Mouse (Mus musculus) heart, embryonic 11.5 days (tissue): ENCODE results near the gene Fam43a. TPM values are rescaled to one million over a fixed set of nuclear protein-coding genes. Genes with fewer than 3 reads are reported as not detected.

Source experiments
- ATAC-seq: fragments of 200-750 bp; cut with Nextera tagmentation; replicated peaks from 2 replicates; pipeline ENCODE4 v1.8.0; 2017; ENCODE audit warnings: moderate library complexity; ENCODE audit not compliant: insufficient number of reproducible peaks, low FRiP score, low TSS enrichment
- H3K27ac ChIP-seq: fragments of 300-500 bp; sonication (generic); 2 replicates; pipeline ENCODE4 v1.5.1; 2014; ENCODE audit warnings: mild to moderate bottlenecking, low read depth, low read length
- H3K27me3 ChIP-seq: fragments of 300-500 bp; sonication (generic); 2 replicates; pipeline ENCODE4 v1.6.1; 2014; ENCODE audit warnings: mild to moderate bottlenecking, low read length, mixed read lengths; ENCODE audit not compliant: control insufficient read depth, insufficient read depth
- H3K36me3 ChIP-seq: fragments of 300-500 bp; sonication (generic); 2 replicates; pipeline ENCODE4 v1.6.1; 2014; ENCODE audit warnings: mild to moderate bottlenecking, low read length, moderate library complexity, mixed read lengths; ENCODE audit not compliant: control insufficient read depth, insufficient read depth
- H3K4me1 ChIP-seq: fragments of 300-500 bp; sonication (generic); 2 replicates; pipeline ENCODE4 v1.6.1; 2014; ENCODE audit warnings: low read length; ENCODE audit not compliant: control insufficient read depth, insufficient read depth
- H3K4me2 ChIP-seq: fragments of 300-500 bp; sonication (generic); 2 replicates; pipeline ENCODE4 v1.6.1; 2014; ENCODE audit warnings: mild to moderate bottlenecking, moderate library complexity
- H3K4me3 ChIP-seq: fragments of 300-500 bp; sonication (generic); 2 replicates; pipeline ENCODE4 v1.5.1; 2014; ENCODE audit warnings: low read depth, low read length
- H3K9ac ChIP-seq: fragments of 300-500 bp; sonication (generic); 2 replicates; pipeline ENCODE4 v1.6.1; 2014; ENCODE audit warnings: mild to moderate bottlenecking, low read depth, low read length, moderate library complexity
- H3K9me3 ChIP-seq: fragments of 300-500 bp; sonication (generic); replicated peaks from 2 replicates; pipeline ENCODE4 v1.6.1; 2016; ENCODE audit warnings: low read length; ENCODE audit not compliant: control insufficient read depth
- WGBS: fragments of 180-500 bp; shearing (Covaris S2); extraction: QIAGEN DNeasy Blood & Tissue Kit; methylation state at CpG from one replicate; pipeline ENCODE4 v1.1.7; 2014; ENCODE audit not compliant: insufficient replicate concordance; 5-methylcytosine and 5-hydroxymethylcytosine counted together
- polyA plus RNA-seq: library from polyadenylated mRNA; unstranded; fragments of >200 nt; fragmentation: Nextera tagmentation; extraction: Ambion mirVana; gene quantifications from 2 replicates; pipeline ENCODE4 v1.2.1, GENCODE M21; 2014

Gene Fam43a
- polyA plus RNA-seq, 1 experiment from 2014 or later: 6.6 TPM

DNA sequence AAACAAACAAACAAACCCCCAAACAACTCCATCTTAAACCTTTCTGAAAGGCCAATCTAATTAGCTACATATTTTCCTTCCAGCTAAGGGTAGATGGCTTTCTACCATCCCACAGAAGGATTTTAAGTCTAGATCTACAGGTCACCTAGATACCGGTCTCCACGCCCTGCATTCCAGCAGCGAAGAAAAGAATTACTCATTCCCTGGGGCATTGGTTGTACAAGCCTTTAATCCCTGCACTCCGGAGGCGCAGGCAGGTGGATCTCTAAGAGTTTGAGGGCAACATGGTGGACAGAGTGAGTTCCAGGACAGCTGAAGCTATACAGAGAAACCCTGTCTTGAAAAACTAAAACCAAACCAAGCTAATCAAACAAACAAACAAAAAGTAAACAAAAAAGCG is 28.9 kb downstream of the Fam43a start:
- H3K27me3 ChIP-seq: no peaks in the 10 kb centered on the region
- H3K36me3 ChIP-seq: no peaks in the 10 kb centered on the region
- no peaks in the 10 kb centered on the region for H3K9me3 ChIP-seq
- H3K9ac ChIP-seq: no peak overlapping the region
- no peak overlapping the region for H3K4me2 ChIP-seq
- no peak for ATAC-seq
- no peak overlapping the region for H3K27ac ChIP-seq
- 61% methylated on average over 6 of the region's 6 CpGs for WGBS
- H3K4me3 ChIP-seq: no peak overlapping the region
- 0 out of 2 replicates have a peak, but pooled peaks cover 3% of the 10 kb centered on the region for H3K4me1 ChIP-seq

DNA sequence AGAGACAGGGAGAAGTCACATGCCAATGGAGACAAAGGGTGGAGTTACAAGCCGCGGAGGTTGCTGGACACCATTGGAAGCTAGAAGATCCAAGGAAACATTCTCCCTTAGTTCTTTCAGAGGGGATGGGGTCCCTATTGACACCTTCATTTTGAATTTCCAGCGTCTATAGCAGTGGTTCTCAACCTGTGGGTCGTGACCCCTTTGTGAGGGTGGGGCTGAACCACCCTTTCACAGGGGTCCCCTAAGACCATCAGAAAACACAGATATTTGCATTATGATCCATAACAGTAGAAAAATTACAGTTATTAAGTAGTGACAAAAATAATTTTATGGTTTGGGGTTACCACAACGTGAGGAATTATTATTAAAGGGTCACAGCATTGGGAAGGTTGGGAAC is 30.0 kb downstream of the Fam43a start:
- Histone ChIP-seq H3K27ac (no peak overlapping the region), H3K4me3 (no peak overlapping the region), H3K27me3 (no peaks in the 10 kb centered on the region), H3K4me2 (no peak overlapping the region), H3K9ac (no peak overlapping the region), H3K36me3 (no peaks in the 10 kb centered on the region), H3K9me3 (no peaks in the 10 kb centered on the region), H3K4me1 (0 out of 2 replicates have a peak, but pooled peaks cover 3% of the 10 kb centered on the region)
- 82% methylated on average over 5 of the region's 5 CpGs for WGBS
- no peak for ATAC-seq

DNA sequence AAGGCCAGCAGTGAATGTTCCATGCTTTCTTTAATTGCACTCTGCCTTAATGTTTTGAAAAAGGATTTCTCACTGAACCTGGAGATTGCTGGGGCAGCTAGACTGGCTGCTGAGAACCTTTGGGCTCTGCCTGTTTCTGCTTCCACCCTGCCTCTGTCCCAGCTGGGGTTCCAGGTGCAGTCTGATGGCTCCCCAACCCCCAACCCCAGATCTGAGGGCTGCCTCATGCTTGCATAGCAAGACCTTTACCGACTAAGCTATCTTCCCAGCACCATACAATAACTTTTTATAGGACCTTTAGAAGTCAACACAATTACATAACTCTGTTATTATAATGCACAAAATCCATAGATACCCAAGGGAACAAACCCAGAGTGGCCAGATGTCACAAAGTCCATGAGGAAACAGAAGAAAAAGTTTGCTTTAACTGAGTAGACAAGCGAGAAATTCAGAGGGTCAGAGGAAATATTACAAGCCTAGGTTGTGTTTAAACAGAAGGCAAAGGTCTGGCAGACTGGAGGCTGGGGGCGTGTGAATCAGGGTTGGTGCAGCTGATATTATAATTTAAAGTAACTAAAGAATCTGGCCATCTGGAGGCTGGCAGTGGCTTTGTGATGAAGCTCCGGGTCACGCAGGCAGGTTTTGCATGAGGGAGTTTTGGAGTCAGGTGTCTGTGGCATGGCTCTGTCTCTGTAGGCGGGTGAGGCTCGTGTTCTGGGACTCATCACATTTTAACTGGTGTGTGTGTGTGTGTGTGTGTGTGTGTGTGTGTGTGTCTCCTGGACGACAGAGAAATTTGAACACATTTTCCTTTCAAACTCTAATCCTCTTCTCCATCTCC is 34.6 kb downstream of the Fam43a start:
- Histone ChIP-seq H3K9ac (no peak overlapping the region), H3K4me1 (no peaks in the 10 kb centered on the region), H3K9me3 (no peaks in the 10 kb centered on the region), H3K36me3 (no peaks in the 10 kb centered on the region), H3K4me2 (no peak overlapping the region), H3K27ac (no peak overlapping the region), H3K27me3 (no peaks in the 10 kb centered on the region), H3K4me3 (no peak overlapping the region)
- whole genome bisulfite sequencing: 59% methylated on average over 8 of the region's 8 CpGs
- no peak for ATAC-seq

DNA sequence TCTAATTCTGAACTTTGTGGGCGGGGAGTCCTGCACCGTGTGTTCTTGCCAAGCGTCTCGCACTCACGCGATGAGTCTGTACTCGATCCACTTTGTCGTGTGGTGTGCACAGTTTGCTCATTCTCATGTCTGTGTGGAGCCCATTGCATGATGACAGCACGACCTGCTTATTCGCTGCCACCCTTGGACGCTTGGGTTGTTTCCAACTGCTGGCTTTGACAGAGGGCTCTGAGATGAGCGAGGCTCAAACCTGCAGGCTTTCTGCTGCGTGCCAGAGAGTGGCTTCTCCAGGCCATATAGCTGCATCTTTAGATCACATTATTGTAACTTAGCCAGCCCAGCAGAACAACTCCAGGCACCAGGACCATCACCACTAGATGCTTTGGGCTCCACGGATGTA is 39.1 kb downstream of the Fam43a start:
- H3K9ac ChIP-seq: no peak overlapping the region
- no peaks in the 10 kb centered on the region for H3K9me3 ChIP-seq
- WGBS: 89% methylated on average over 14 of the region's 14 CpGs
- H3K4me3 ChIP-seq: no peak overlapping the region
- no peak overlapping the region for H3K27ac ChIP-seq
- H3K27me3 ChIP-seq: no peaks in the 10 kb centered on the region
- H3K4me1 ChIP-seq: no peaks in the 10 kb centered on the region
- H3K36me3 ChIP-seq: no peaks in the 10 kb centered on the region
- no peak for ATAC-seq
- H3K4me2 ChIP-seq: no peak overlapping the region

DNA sequence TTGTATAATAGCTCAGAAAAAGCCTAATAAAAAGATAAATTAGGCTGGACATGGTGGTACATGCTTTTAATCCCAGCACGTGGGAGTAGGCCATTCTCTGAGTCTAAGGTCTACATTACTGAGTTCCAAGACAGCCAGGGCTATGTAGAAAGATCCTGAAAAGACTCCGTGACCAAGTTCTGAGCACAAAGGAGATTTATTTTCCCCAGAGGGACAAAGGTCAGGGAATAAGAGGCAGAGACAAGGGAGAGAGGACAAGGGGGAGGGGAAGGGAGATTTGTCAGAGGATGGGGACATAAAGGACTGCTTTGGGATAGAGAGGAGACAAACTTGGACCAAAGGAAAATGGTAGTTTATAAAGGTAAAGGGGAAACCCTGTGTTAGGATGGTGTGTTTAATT is 41.1 kb downstream of the Fam43a start:
- H3K4me3 ChIP-seq: no peak overlapping the region
- no peak for ATAC-seq
- WGBS: 72% methylated on average over 2 of the region's 2 CpGs

DNA sequence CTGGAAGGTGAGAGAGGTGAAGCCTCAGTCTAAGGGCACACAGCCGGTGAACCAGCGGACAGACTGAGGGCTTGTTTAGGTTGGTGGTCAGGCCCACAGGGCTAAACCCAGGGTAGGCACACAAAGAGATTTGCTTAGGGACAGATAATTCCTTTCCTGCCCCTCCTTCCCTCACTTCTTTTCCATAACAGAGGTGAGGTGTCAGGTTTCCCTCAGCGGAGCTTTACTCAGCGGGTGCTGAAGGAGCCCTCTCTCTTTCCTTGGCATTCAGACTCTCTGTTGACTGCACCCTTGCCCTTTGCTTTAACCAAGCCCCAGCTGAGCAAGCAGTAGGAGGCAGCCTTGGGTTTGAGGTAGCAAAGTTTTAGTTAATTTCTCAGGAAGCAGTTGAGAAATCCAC is 41.9 kb downstream of the Fam43a start:
- no peak for ATAC-seq
- Histone ChIP-seq H3K27me3 (no peaks in the 10 kb centered on the region), H3K4me2 (no peak overlapping the region), H3K4me1 (no peaks in the 10 kb centered on the region), H3K9me3 (no peaks in the 10 kb centered on the region), H3K4me3 (no peak overlapping the region), H3K9ac (no peak overlapping the region), H3K36me3 (no peaks in the 10 kb centered on the region), H3K27ac (no peak overlapping the region)
- WGBS: 47% methylated on average over 4 of the region's 4 CpGs

More for the DNA sequence above, 41.1 kb downstream of the Fam43a start:
- H3K9me3 ChIP-seq: no peaks in the 10 kb centered on the region
- no peak overlapping the region for H3K4me2 ChIP-seq
- H3K27me3 ChIP-seq: no peaks in the 10 kb centered on the region
- H3K4me1 ChIP-seq: no peaks in the 10 kb centered on the region
- no peaks in the 10 kb centered on the region for H3K36me3 ChIP-seq
- no peak overlapping the region for H3K27ac ChIP-seq
- H3K9ac ChIP-seq: no peak overlapping the region

DNA sequence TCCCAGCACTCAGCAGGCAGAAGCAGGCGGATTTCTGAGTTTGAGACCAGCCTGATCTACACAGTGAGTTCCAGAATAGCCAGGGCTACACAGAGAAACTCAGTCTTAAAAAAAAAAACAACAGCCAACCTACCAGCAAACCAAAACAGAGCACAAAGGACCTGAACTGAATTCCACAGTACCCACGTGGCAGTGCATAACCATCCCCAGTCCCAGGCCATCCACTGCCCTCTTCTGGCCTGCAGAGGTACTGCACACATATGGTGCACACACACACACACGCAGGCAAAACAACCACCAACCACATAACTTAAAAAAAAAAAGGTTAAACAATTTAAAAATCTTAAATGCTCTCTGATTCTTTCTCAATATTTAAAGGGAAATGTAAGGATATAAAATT is 42.7 kb downstream of the Fam43a start:
- Histone ChIP-seq H3K9ac (no peak overlapping the region), H3K4me3 (no peak overlapping the region), H3K9me3 (no peaks in the 10 kb centered on the region), H3K27me3 (no peaks in the 10 kb centered on the region), H3K36me3 (no peaks in the 10 kb centered on the region), H3K4me1 (no peaks in the 10 kb centered on the region), H3K4me2 (no peak overlapping the region), H3K27ac (no peak overlapping the region)
- 78% methylated on average over 3 of the region's 3 CpGs for WGBS
- no peak for ATAC-seq

DNA sequence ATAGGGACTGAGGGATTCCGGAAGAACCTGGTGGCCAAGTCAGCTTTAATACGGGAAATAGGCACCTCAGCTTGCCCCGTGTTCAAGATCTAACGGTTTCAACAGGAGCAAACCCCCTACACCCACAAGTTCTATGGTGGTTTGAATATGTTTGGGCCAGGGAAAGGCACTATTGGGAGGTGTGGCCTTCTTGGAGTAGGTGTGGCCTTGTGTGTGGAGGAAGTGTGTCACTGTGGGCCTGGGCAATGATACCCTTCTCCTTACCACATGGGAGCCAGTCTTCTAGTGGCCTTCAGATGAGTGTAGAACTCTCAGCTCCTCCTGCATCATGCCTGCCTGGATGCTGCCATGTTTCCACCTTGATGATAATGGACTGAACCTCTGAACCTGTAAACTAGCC is 45.5 kb downstream of the Fam43a start:
- H3K9ac ChIP-seq: no peak overlapping the region
- WGBS: 92% methylated on average over 4 of the region's 4 CpGs
- no peaks in the 10 kb centered on the region for H3K9me3 ChIP-seq
- H3K27ac ChIP-seq: no peak overlapping the region
- no peak overlapping the region for H3K4me3 ChIP-seq
- no peaks in the 10 kb centered on the region for H3K36me3 ChIP-seq
- no peaks in the 10 kb centered on the region for H3K4me1 ChIP-seq
- no peak for ATAC-seq
- no peak overlapping the region for H3K4me2 ChIP-seq
- no peaks in the 10 kb centered on the region for H3K27me3 ChIP-seq
